Mouse (Mus musculus) macrophage (primary cell): Measurements from ENCODE around the gene Ace3. TPM values are rescaled to one million over a fixed set of nuclear protein-coding genes. Genes with fewer than 3 reads are reported as not detected.

ENCODE experiments used
- H3K27ac ChIP-seq: fragments of 350-480 bp; formaldehyde crosslinking; 2 replicates; pipeline ENCODE4 v1.9.0; 2021
- H3K36me3 ChIP-seq: fragments of 350-480 bp; formaldehyde crosslinking; 2 replicates; pipeline ENCODE4 v1.9.0; 2021; ENCODE audit errors: inconsistent target
- H3K4me3 ChIP-seq: fragments of 350-480 bp; formaldehyde crosslinking; 2 replicates; pipeline ENCODE4 v1.9.0; 2021; ENCODE audit errors: inconsistent target
- H3K79me2 ChIP-seq: fragments of 350-480 bp; formaldehyde crosslinking; 2 replicates; pipeline ENCODE4 v1.9.0; 2021; ENCODE audit errors: inconsistent target
- WGBS: methylation state at CpG from one replicate; pipeline ENCODE4 v1.1.7; 2026; ENCODE audit warnings: inconsistent platforms; ENCODE audit not compliant: missing documents; 5-methylcytosine and 5-hydroxymethylcytosine counted together
- polyA plus RNA-seq: library from polyadenylated mRNA; stranded (reverse); fragments of 250-400 nt; gene quantifications from 3 replicates; pipeline ENCODE4 v1.2.4, GENCODE M21; 2018; ENCODE audit warnings: inconsistent platforms
- total RNA-seq, 78 experiments: library from RNA; depleted of rRNA; stranded (reverse); fragments of 250-400 nt; gene quantifications; 1 replicate in 9 of 78; 2 replicates in 24 of 78; 3 replicates in 43 of 78; 4 replicates in 2 of 78; pipeline ENCODE4 v1.2.4; 2018; ENCODE audit warnings: inconsistent platforms in 56 of 78

Ace3 gene
- not detected for total RNA-seq (2018; cell fraction: chromatin; rRNA removed)
- total RNA-seq (2018; cell fraction: cytosol; rRNA removed) = not detected
- total RNA-seq (2018; cell fraction: nucleus; rRNA removed) = not detected
- not detected in 3 replicates for polyA plus RNA-seq

DNA sequence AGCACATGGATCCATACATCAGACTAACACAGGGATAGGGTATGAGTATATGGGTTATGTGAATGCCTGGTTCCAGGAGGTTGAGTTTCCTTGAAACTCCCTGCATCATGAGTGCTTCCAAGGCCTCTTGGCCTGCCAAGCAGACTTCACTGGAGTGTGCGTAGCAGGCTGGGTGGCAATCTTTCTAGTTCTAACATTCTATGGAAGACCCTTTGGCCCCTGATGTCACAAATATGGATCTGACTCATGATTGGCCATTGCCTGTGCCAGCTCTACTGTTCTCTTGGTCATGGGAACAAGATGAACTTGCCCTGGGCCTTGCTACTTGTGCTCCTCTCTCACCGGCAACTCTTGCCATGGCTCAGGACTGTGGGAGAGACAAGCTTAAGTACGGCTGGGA lies at the start of gene Ace3:
TSS of gene Ace3 (plus strand) at position 301 of the 400 bp plus-strand sequence.
- WGBS = 96% methylated on average over 3 of the region's 3 CpGs
- H3K4me3 ChIP-seq = no peak within 1 kb of the TSS
- H3K36me3 ChIP-seq = no peaks in the 10 kb centered on the region
- H3K79me2 ChIP-seq = no peaks in the 10 kb centered on the region
- H3K27ac ChIP-seq = no peak within 1 kb of the TSS

- Histone ChIP-seq H3K27ac (no peak overlapping the region), H3K4me3 (no peak overlapping the region), H3K79me2 (no peaks in the 10 kb centered on the region), H3K36me3 (no peaks in the 10 kb centered on the region)
- 88% methylated on average over 16 of the region's 16 CpGs for WGBS
Observed at GRCm38 (mm10) chr11:105944770-105945672, 49.5 kb upstream of the Ace3 start.

GRCm38 (mm10) chr11:105946694-105947154 lies 47.8 kb upstream of the Ace3 start:
- Histone ChIP-seq H3K4me3 (no peak overlapping the region), H3K36me3 (no peaks in the 10 kb centered on the region), H3K79me2 (no peaks in the 10 kb centered on the region), H3K27ac (no peak overlapping the region)
- WGBS = 31% methylated on average over 11 of the region's 11 CpGs

DNA sequence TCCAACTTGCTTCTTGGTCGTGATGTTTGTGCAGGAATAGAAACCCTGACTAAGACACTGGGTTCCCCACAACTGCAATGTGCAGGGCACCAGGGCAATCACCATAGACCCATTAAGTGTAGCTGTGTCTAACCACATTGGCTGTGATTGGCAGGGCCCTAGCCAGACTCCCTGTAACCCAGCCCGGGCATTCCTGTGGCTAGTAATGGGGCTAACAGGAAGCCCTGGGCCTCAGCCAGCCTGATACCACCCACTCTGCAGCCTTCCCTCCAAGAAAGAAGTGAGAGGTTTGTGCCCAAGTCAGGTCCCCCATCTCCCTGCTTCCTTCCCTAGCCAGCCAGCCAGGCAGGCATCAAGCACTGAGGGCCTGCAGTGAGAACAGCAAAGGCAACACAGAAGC lies 46.2 kb upstream of the Ace3 start:
- H3K79me2 ChIP-seq = no peaks in the 10 kb centered on the region
- no peak overlapping the region for H3K4me3 ChIP-seq
- no peaks in the 10 kb centered on the region for H3K36me3 ChIP-seq
- H3K27ac ChIP-seq = no peak overlapping the region
- WGBS = 19% methylated on average over 2 of the region's 2 CpGs

DNA sequence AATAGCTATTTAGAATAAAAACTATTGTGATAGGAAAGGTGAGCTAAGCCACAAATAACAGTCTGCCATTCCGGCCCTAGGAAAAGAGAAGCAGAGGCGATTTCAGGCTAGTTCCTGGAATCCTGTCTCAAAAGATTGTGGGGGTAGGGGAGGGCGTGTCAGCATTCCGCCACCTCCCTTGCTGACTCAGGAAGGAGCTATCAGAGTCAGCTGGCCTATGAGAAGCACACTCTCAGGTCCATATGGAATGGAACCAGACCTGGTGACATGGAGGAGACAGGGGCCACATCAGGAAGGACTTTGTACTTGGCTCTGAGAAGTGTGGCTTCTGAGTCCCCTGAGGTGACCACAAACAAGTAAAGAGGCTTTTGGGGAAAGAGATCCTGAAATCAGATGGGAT lies 44.0 kb upstream of the Ace3 start:
- H3K4me3 ChIP-seq = no peak overlapping the region
- WGBS = 98% methylated on average over 4 of the region's 4 CpGs
- no peaks in the 10 kb centered on the region for H3K79me2 ChIP-seq
- no peaks in the 10 kb centered on the region for H3K36me3 ChIP-seq
- H3K27ac ChIP-seq = no peak overlapping the region

- H3K27ac ChIP-seq = no peak overlapping the region
- H3K36me3 ChIP-seq = no peaks in the 10 kb centered on the region
- no peaks in the 10 kb centered on the region for H3K79me2 ChIP-seq
- no peak overlapping the region for H3K4me3 ChIP-seq
- WGBS = 93% methylated on average over 3 of the region's 3 CpGs
Observed at GRCm38 (mm10) chr11:105951601-105952044, 42.9 kb upstream of the Ace3 start.

GRCm38 (mm10) chr11:105952111-105952510 lies 42.4 kb upstream of the Ace3 start:
- Histone ChIP-seq H3K79me2 (no peaks in the 10 kb centered on the region), H3K27ac (no peak overlapping the region), H3K4me3 (no peak overlapping the region), H3K36me3 (no peaks in the 10 kb centered on the region)
- WGBS = 97% methylated on average over 9 of the region's 9 CpGs

DNA sequence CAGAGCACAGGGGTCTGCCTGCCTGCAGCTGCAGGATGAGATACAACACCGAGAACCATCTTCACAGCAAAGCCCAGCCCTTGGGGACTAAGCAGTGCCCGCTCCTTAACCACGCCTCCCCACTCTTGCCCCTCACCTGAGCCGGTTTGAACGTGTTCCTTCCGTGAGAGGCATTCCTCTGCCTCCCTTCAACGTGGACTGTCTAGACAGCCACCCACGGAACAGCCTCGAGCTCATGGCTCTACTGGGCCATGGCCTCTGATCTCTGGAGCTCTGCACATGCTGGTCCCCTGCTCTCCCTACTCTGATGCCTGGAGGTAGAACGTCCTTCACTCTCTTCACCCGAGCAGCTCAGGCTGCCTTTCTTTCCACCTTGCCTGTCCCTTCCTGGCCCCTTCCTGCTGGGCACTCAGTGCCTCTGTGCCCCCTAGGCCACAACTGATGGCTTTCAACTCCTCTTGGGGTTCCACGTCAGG lies 41.5 kb upstream of the Ace3 start, which contains the start of gene Cyb561:
TSS of gene Cyb561 (minus strand) at position 426 of the 476 bp plus-strand sequence.
- no peaks in the 10 kb centered on the region for H3K36me3 ChIP-seq
- H3K27ac ChIP-seq = no peak within 1 kb of the TSS
- H3K79me2 ChIP-seq = no peaks in the 10 kb centered on the region
- WGBS = 89% methylated on average over 12 of the region's 12 CpGs
- H3K4me3 ChIP-seq = no peak within 1 kb of the TSS

DNA sequence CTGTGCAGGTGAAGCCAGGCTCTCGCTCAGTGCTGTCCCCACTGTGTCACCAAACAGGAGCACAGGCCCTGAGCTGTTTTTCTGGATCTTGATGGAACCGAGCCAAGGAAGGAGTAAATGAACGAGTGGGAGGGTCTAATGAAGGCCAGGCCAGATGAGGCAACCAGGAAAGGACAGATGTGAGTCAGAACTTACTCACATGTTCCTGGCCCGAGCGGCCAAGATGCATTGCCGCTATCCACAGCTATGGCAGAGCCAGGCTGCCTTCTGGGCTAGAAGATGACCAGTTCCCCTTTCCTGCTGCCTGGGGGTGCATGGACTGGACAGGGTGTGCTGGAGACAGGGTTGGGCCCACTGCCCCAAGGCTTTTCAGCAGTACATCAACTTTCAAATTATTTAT lies 41.1 kb upstream of the Ace3 start:
- Histone ChIP-seq H3K36me3 (no peaks in the 10 kb centered on the region), H3K4me3 (no peak overlapping the region), H3K79me2 (no peaks in the 10 kb centered on the region), H3K27ac (no peak overlapping the region)
- 51% methylated on average over 6 of the region's 6 CpGs for WGBS

GRCm38 (mm10) chr11:105955815-105956430 lies 38.6 kb upstream of the Ace3 start:
- H3K4me3 ChIP-seq = no peak overlapping the region
- H3K27ac ChIP-seq = no peak overlapping the region
- no peaks in the 10 kb centered on the region for H3K36me3 ChIP-seq
- no peaks in the 10 kb centered on the region for H3K79me2 ChIP-seq
- WGBS = 92% methylated on average over 28 of the region's 28 CpGs

DNA sequence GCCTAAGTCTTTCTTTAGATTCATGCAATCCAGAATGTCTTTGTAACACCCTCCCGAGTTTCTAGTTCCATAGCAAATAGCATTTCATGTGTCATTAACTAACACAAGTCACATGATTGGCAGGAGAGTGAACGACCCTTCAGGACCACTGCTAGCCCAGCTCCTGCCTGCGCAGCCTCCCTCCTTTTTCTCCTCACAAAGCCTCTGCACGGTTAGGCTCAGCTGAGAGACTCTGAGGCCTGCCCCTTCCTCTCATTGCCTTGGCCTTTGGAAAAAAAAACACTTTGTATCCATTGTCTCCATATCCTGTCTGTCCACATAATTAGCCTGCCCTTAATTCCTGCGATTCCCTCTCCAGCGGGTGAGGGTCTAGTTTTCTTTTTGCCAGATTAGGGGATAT lies 37.0 kb upstream of the Ace3 start:
- WGBS = 81% methylated on average over 6 of the region's 6 CpGs
- H3K4me3 ChIP-seq = no peak overlapping the region
- no peak overlapping the region for H3K27ac ChIP-seq
- H3K36me3 ChIP-seq = no peaks in the 10 kb centered on the region
- no peaks in the 10 kb centered on the region for H3K79me2 ChIP-seq

DNA sequence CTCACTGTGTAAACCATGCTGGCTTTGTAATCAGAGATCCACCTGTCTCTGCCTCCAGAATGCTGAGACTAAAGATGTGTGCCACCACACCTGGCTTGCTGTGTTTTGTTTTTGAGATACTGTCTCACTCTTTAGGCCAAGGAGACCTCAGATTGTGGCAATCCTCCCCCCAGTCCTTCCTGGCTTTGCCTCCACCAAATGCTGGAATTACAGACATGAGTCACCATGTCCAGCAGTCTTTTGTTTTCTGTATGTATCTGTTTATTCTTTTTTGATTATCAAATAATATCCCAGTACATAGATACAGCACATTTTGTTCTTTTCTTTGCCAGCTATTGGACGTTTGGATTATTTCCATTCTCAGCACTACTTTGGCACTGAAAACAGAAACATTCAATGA lies 35.9 kb upstream of the Ace3 start:
- H3K36me3 ChIP-seq = no peaks in the 10 kb centered on the region
- WGBS = 50% methylated on average over 1 of the region's 1 CpGs
- H3K79me2 ChIP-seq = no peaks in the 10 kb centered on the region
- no peak overlapping the region for H3K4me3 ChIP-seq
- no peak overlapping the region for H3K27ac ChIP-seq

- no peaks in the 10 kb centered on the region for H3K79me2 ChIP-seq
- H3K27ac ChIP-seq = no peak overlapping the region
- no peaks in the 10 kb centered on the region for H3K36me3 ChIP-seq
- WGBS = 17% methylated on average over 16 of the region's 17 CpGs
- no peak overlapping the region for H3K4me3 ChIP-seq
Observed at GRCm38 (mm10) chr11:105959355-105959754, 35.1 kb upstream of the Ace3 start.

DNA sequence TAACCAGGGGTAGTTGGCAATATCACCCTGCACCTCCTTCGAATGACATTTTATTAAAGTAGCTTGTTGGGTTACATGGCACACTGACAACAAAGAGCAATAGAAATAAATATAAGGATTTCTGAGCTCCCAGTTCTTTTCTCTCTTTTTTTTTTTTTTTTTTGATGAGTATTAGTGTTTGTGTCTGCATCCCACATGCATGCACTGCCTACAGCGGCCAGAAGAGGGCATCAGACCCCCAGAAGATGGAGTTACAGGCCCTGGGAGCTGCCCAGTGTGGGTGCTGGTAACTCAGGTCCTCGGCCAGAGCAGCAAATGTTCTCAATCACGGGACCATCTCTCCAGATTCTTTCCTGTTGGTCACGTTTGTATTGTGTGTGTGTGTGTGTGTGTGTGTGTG lies 29.8 kb upstream of the Ace3 start:
- Histone ChIP-seq H3K4me3 (no peak overlapping the region), H3K36me3 (no peaks in the 10 kb centered on the region), H3K79me2 (no peaks in the 10 kb centered on the region), H3K27ac (no peak overlapping the region)
- WGBS = 57% methylated on average over 3 of the region's 5 CpGs

- no peak overlapping the region for H3K27ac ChIP-seq
- 62% methylated on average over 4 of the region's 4 CpGs for whole genome bisulfite sequencing
Observed at GRCm38 (mm10) chr11:105966288-105966687, 28.2 kb upstream of the Ace3 start.

More at GRCm38 (mm10) chr11:105966288-105966687, 28.2 kb upstream of the Ace3 start:
- Histone ChIP-seq H3K4me3 (no peak overlapping the region), H3K36me3 (no peaks in the 10 kb centered on the region), H3K79me2 (no peaks in the 10 kb centered on the region)
